Mouse (Mus musculus) heart, postnatal 0 days (tissue): ENCODE measurements around the gene 0610009B22Rik. TPM values are rescaled to one million over a fixed set of nuclear protein-coding genes. Genes with fewer than 3 reads are reported as not detected.
"Not testable (repeated sequence)": the region's sequence is repeated elsewhere in the genome, so short reads cannot be mapped to it uniquely, and the experiment has no call there.

Experiments used
- ATAC-seq: fragments of 200-750 bp; cut with Nextera tagmentation; 2 replicates; pipeline ENCODE4 v1.8.0; 2017; ENCODE audit warnings: low read depth, moderate number of reproducible peaks, moderate library complexity; ENCODE audit not compliant: insufficient read depth
- DNase-seq: peaks from one replicate; pipeline ENCODE4 v3.0.0-alpha.2; 2016; ENCODE audit warnings: low spot score
- H3K27ac ChIP-seq: fragments of 300-500 bp; sonication (generic); 2 replicates; pipeline ENCODE4 v1.5.1; 2014; ENCODE audit warnings: low read depth, mild to moderate bottlenecking
- H3K27me3 ChIP-seq: fragments of 300-500 bp; sonication (generic); 2 replicates; pipeline ENCODE4 v1.6.1; 2014; ENCODE audit warnings: low read length, mixed read lengths; ENCODE audit not compliant: control insufficient read depth, insufficient read depth
- H3K36me3 ChIP-seq: fragments of 300-500 bp; sonication (generic); replicated peaks from 2 replicates; pipeline ENCODE4 v1.6.1; 2014; ENCODE audit warnings: low read length, mixed read lengths; ENCODE audit not compliant: control insufficient read depth, insufficient read depth
- H3K4me1 ChIP-seq: fragments of 300-500 bp; sonication (generic); 2 replicates; pipeline ENCODE4 v1.6.1; 2014; ENCODE audit warnings: antibody characterized with exemption; ENCODE audit not compliant: control insufficient read depth, insufficient read depth
- H3K4me2 ChIP-seq: fragments of 300-500 bp; sonication (generic); 2 replicates; pipeline ENCODE4 v1.6.1; 2014; ENCODE audit warnings: low read depth, mild to moderate bottlenecking, low read length, moderate library complexity
- H3K4me3 ChIP-seq: fragments of 300-500 bp; sonication (generic); 2 replicates; pipeline ENCODE4 v1.5.1; 2014; ENCODE audit warnings: low read depth, low read length
- H3K9ac ChIP-seq: fragments of 300-500 bp; sonication (generic); replicated peaks from 2 replicates; pipeline ENCODE4 v1.6.1; 2014; ENCODE audit warnings: low read depth, low read length, mixed read lengths
- H3K9me3 ChIP-seq: fragments of 300-500 bp; sonication (generic); replicated peaks from 2 replicates; pipeline ENCODE4 v1.6.1; 2016; ENCODE audit warnings: low read length; ENCODE audit not compliant: control insufficient read depth
- CTCF ChIP-seq: IDR thresholded peaks from 2 replicates; pipeline ENCODE4 v1.5.1; 2016; ENCODE audit warnings: antibody characterized with exemption, control low read depth, low read depth
- EP300 ChIP-seq: IDR thresholded peaks from 2 replicates; pipeline ENCODE4 v1.6.1; 2016; ENCODE audit warnings: antibody characterized with exemption, low read depth
- WGBS: fragments of 180-500 bp; shearing (Covaris S2); extraction: QIAGEN DNeasy Blood & Tissue Kit; methylation state at CpG from one replicate; pipeline ENCODE4 v1.1.7; 2014; 5-methylcytosine and 5-hydroxymethylcytosine counted together
- polyA plus RNA-seq: library from polyadenylated mRNA; unstranded; fragments of >200 nt; fragmentation: Nextera tagmentation; extraction: Ambion mirVana; gene quantifications from 2 replicates; pipeline ENCODE4 v1.2.1, GENCODE M21; 2015
- total RNA-seq: library from RNA; depleted of rRNA; stranded (reverse); fragments of >200 nt; gene quantifications from 2 replicates; pipeline ENCODE4 v1.2.3, GENCODE M21; 2014; ENCODE audit warnings: low replicate concordance

0610009B22Rik gene
- total and polyA plus RNA-seq, 2 experiments from 2014 or later: 45.5 to 93.0 TPM

DNA sequence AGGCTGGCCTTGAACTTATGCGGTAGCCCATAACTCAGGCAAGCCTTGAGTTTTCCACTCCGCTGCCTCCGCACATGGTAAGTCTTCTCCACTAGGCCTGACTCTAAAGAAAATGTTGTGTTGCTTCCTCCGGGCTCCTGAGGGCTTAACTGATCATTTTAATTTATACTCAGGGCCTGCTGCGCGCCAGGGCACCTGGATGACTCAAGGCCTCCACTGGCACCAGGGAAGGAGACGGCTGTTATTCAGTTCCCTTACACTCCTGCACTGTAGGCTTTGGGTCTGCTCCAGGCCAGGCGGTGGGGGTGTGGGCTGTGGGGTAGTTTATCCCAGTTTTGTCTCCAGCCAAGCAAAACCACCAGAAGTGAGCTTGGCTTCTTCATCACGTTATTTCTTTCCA, 15.4 kb downstream of the 0610009B22Rik start:
- WGBS: 71% methylated on average over 9 of the region's 9 CpGs
- ATAC-seq (no peak), DNase-seq (no peak)
- Histone ChIP-seq H3K36me3 (no peaks in the 10 kb centered on the region), H3K27me3 (no peaks in the 10 kb centered on the region), H3K9me3 (no peaks in the 10 kb centered on the region), H3K9ac (no peak overlapping the region), H3K4me1 (no peaks in the 10 kb centered on the region), H3K4me2 (no peak overlapping the region), H3K27ac (no peak overlapping the region), H3K4me3 (no peak overlapping the region)
- TF ChIP-seq CTCF: no peak
- TF ChIP-seq EP300: no peak

DNA sequence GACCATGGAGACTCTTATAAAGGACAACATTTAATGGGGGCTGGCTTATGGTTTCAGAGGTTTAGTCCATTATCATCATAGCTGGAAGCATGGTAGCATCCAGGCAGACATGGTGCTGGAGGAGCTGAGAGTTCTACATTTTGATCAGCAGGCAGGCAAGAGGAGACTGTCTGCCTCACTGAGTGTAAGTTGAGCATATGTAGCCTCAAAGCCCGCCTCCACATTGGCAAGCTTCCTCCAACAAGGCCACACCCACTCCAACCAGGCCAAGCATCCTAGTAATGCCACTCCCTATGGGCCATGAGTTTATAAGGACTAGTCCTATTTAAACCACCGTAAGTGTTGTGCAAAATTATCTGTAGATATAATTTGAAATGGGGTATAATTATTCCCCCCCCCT, 17.3 kb downstream of the 0610009B22Rik start:
- TF ChIP-seq EP300 (no peak), CTCF (no peak)
- no peaks in the 10 kb centered on the region for H3K27me3 ChIP-seq
- no peak overlapping the region for H3K9ac ChIP-seq
- no peaks in the 10 kb centered on the region for H3K36me3 ChIP-seq
- no peak overlapping the region for H3K4me3 ChIP-seq
- no peak overlapping the region for H3K27ac ChIP-seq
- no peak overlapping the region for H3K4me2 ChIP-seq
- ATAC-seq (no peak), DNase-seq (no peak)
- H3K4me1 ChIP-seq: no peaks in the 10 kb centered on the region
- WGBS: 67% methylated on average over 2 of the region's 2 CpGs
- H3K9me3 ChIP-seq: no peaks in the 10 kb centered on the region

GRCm38 (mm10) chr11:51670846-51671245, 17.8 kb downstream of the 0610009B22Rik start:
- H3K36me3 ChIP-seq: no peaks in the 10 kb centered on the region
- no peaks in the 10 kb centered on the region for H3K4me1 ChIP-seq
- DNase-seq: no peak
- no peak overlapping the region for H3K27ac ChIP-seq
- H3K4me2 ChIP-seq: no peak overlapping the region
- no peak for ATAC-seq
- no peak overlapping the region for H3K4me3 ChIP-seq
- WGBS: 84% methylated on average over 7 of the region's 7 CpGs
- no peaks in the 10 kb centered on the region for H3K9me3 ChIP-seq
- TF ChIP-seq EP300 (no peak), CTCF (no peak)
- H3K27me3 ChIP-seq: no peaks in the 10 kb centered on the region
- H3K9ac ChIP-seq: no peak overlapping the region

DNA sequence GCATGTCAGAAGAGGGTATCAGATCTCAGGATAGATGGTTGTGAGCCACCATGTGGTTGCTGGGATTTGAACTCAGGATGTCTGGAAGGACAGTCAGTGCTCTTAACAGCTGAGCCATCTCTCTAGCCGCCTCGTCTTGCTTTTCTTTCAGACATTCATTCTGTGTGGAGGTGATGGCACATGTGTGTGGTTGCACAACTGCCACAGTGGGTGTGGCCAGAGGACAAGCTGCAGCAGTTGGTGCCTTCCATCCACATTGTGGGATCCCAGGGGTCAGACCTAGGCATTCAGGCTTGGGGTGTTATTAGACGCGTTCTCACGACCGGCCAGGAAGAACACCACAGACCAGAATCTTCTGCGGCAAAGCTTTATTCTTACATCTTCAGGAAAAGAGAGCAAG, 23.9 kb downstream of the 0610009B22Rik start:
- H3K4me1 ChIP-seq, H3K9me3 ChIP-seq, ATAC-seq, DNase-seq, H3K4me3 ChIP-seq, H3K27me3 ChIP-seq, H3K27ac ChIP-seq, H3K9ac ChIP-seq, H3K36me3 ChIP-seq, H3K4me2 ChIP-seq: not testable (repeated sequence)
- WGBS: 85% methylated on average over 7 of the region's 7 CpGs

GRCm38 (mm10) chr11:51662632-51663031, 26.0 kb downstream of the 0610009B22Rik start:
- no peak for ATAC-seq
- H3K9me3 ChIP-seq: no peaks in the 10 kb centered on the region

DNA sequence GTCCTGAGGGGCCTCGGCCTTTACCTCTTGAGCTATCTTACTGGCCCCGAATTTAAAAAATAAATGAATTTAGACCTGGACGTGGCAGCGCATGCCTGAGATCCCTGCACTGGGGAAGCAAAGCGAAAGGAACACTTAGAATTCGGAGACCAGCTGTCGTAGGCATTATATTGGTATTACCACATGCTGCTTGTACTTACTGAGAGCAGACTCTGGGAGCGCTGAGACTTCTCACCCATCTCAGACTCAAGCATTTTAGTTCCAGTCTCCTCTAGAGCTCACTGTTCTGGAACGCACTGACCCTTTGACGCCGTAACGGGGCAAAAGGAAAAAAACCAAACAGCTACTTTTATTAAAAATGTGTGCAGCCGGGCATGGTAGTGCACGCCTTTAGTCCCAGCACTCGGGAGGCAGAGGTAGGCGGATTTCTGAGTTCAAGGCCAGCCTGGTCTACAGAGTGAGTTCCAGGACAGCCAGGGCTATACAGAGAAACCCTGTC, 26.8 kb downstream of the 0610009B22Rik start:
- peaks cover 3% of the 10 kb centered on the region; the same call in 1 of the 2 replicates for H3K4me1 ChIP-seq

More at GRCm38 (mm10) chr11:51662632-51663031, 26.0 kb downstream of the 0610009B22Rik start:
- Histone ChIP-seq H3K4me1 (peaks cover 3% of the 10 kb centered on the region; the same call in 1 of the 2 replicates), H3K4me2 (no peak overlapping the region), H3K27ac (no peak overlapping the region), H3K4me3 (no peak overlapping the region), H3K36me3 (no peaks in the 10 kb centered on the region), H3K27me3 (no peaks in the 10 kb centered on the region), H3K9ac (no peak overlapping the region)
- DNase-seq: no peak
- TF ChIP-seq CTCF: no peak
- TF ChIP-seq EP300: no peak
- 73% methylated on average over 7 of the region's 7 CpGs for WGBS

More for the DNA sequence above, 26.8 kb downstream of the 0610009B22Rik start:
- TF ChIP-seq CTCF (no peak), EP300 (no peak)
- no peaks in the 10 kb centered on the region for H3K27me3 ChIP-seq
- H3K9ac ChIP-seq: no peak overlapping the region
- no peak overlapping the region for H3K27ac ChIP-seq
- 87% methylated on average over 16 of the region's 16 CpGs for WGBS
- no peak for ATAC-seq
- H3K36me3 ChIP-seq: no peaks in the 10 kb centered on the region
- H3K4me3 ChIP-seq: no peak overlapping the region
- no peak overlapping the region for H3K4me2 ChIP-seq
- no peaks in the 10 kb centered on the region for H3K9me3 ChIP-seq
- no peak for DNase-seq
